Mouse (Mus musculus): ENCODE data around the gene Sec16b. TPM values are rescaled to one million over a fixed set of nuclear protein-coding genes. Genes with fewer than 3 reads are reported as not detected.
A peak's percentile ranks its signal among the peaks of the same experiment; 100 is the strongest.

Gene Sec16b
- polyA plus RNA-seq, 1 experiment from 2014 or later = 1.2 TPM

- Histone ChIP-seq H3K4me1 (replicated peaks) (peaks cover under 1% of the 10 kb centered on the region; the same call in 1 of the 2 replicates), H3K36me3 (no peaks in the 10 kb centered on the region), H3K27me3 (ENCODE audit: insufficient read depth, poor library complexity, severe bottlenecking) (no peaks in the 10 kb centered on the region), H3K27ac (no peak overlapping the region), H3K4me3 (no peak overlapping the region), H3K9me3 (no peaks in the 10 kb centered on the region)
- no peak for DNase-seq (ENCODE audit: low spot score)
- WGBS = 78% methylated on average over 4 of the region's 4 CpGs
These were observed 11.6 kb downstream of the Sec16b start for GRCm38 (mm10) chr1:157518111-157518523.

- Histone ChIP-seq H3K9me3 (no peaks in the 10 kb centered on the region), H3K36me3 (no peaks in the 10 kb centered on the region), H3K27me3 (ENCODE audit: insufficient read depth, poor library complexity, severe bottlenecking) (no peaks in the 10 kb centered on the region), H3K27ac (no peak overlapping the region), H3K4me3 (no peak overlapping the region), H3K4me1 (replicated peaks) (no peaks in the 10 kb centered on the region)
- WGBS = 87% methylated on average over 2 of the region's 2 CpGs
- DNase-seq (ENCODE audit: low spot score) = no peak
These were observed 12.9 kb downstream of the Sec16b start for GRCm38 (mm10) chr1:157519396-157519795.

GRCm38 (mm10) chr1:157522322-157522721, 15.8 kb downstream of the Sec16b start:
- H3K27ac ChIP-seq = no peak overlapping the region
- H3K4me3 ChIP-seq = no peak overlapping the region
- H3K4me1 ChIP-seq (replicated peaks) = no peaks in the 10 kb centered on the region
- 90% methylated on average over 5 of the region's 5 CpGs for WGBS
- H3K9me3 ChIP-seq = no peaks in the 10 kb centered on the region
- no peaks in the 10 kb centered on the region for H3K27me3 ChIP-seq (ENCODE audit: insufficient read depth, poor library complexity, severe bottlenecking)
- H3K36me3 ChIP-seq = no peaks in the 10 kb centered on the region
- no peak for DNase-seq (ENCODE audit: low spot score)

- H3K36me3 ChIP-seq = no peaks in the 10 kb centered on the region
- no peak overlapping the region for H3K4me3 ChIP-seq
- H3K27me3 ChIP-seq (ENCODE audit: insufficient read depth, poor library complexity, severe bottlenecking) = no peaks in the 10 kb centered on the region
- H3K9me3 ChIP-seq = no peaks in the 10 kb centered on the region
- WGBS = 89% methylated on average over 7 of the region's 7 CpGs
- H3K27ac ChIP-seq = no peak overlapping the region
- H3K4me1 ChIP-seq (replicated peaks) = no peaks in the 10 kb centered on the region
- no peak for DNase-seq (ENCODE audit: low spot score)
These were observed 18.2 kb downstream of the Sec16b start for GRCm38 (mm10) chr1:157524775-157525174.

GRCm38 (mm10) chr1:157525692-157526354, 19.3 kb downstream of the Sec16b start:
- Histone ChIP-seq H3K9me3 (no peaks in the 10 kb centered on the region), H3K4me1 (replicated peaks) (no peaks in the 10 kb centered on the region), H3K36me3 (no peaks in the 10 kb centered on the region), H3K4me3 (no peak overlapping the region), H3K27me3 (ENCODE audit: insufficient read depth, poor library complexity, severe bottlenecking) (no peaks in the 10 kb centered on the region), H3K27ac (no peak overlapping the region)
- no peak for DNase-seq (ENCODE audit: low spot score)
- 88% methylated on average over 16 of the region's 16 CpGs for WGBS

- no peak overlapping the region for H3K27ac ChIP-seq
- no peak overlapping the region for H3K4me3 ChIP-seq
- H3K4me1 ChIP-seq (replicated peaks) = no peaks in the 10 kb centered on the region
- 78% methylated on average over 5 of the region's 5 CpGs for WGBS
- H3K9me3 ChIP-seq = no peaks in the 10 kb centered on the region
- H3K27me3 ChIP-seq (ENCODE audit: insufficient read depth, poor library complexity, severe bottlenecking) = no peaks in the 10 kb centered on the region
- H3K36me3 ChIP-seq = no peaks in the 10 kb centered on the region
- DNase-seq (ENCODE audit: low spot score) = no peak
These were observed 20.1 kb downstream of the Sec16b start for GRCm38 (mm10) chr1:157526625-157527024.

GRCm38 (mm10) chr1:157532826-157533460, 26.4 kb downstream of the Sec16b start:
- Histone ChIP-seq H3K27me3 (ENCODE audit: insufficient read depth, poor library complexity, severe bottlenecking) (peaks cover 15% of the 10 kb centered on the region), H3K36me3 (no peaks in the 10 kb centered on the region), H3K9me3 (no peaks in the 10 kb centered on the region), H3K4me1 (replicated peaks) (peaks cover 7% of the 10 kb centered on the region; the same call in 1 of the 2 replicates), H3K27ac (no peak overlapping the region), H3K4me3 (no peak overlapping the region)
- DNase-seq (ENCODE audit: low spot score) = no peak
- WGBS = 62% methylated on average over 8 of the region's 8 CpGs

GRCm38 (mm10) chr1:157535571-157535970, 29.0 kb downstream of the Sec16b start:
- DNase-seq (ENCODE audit: low spot score) = no peak
- Histone ChIP-seq H3K9me3 (no peaks in the 10 kb centered on the region), H3K27ac (no peak overlapping the region), H3K4me3 (no peak overlapping the region), H3K4me1 (replicated peaks) (peaks cover 7% of the 10 kb centered on the region; the same call in 1 of the 2 replicates), H3K36me3 (no peaks in the 10 kb centered on the region), H3K27me3 (ENCODE audit: insufficient read depth, poor library complexity, severe bottlenecking) (peaks cover 15% of the 10 kb centered on the region)
- 94% methylated on average over 1 of the region's 1 CpGs for WGBS

- H3K27ac ChIP-seq = no peak overlapping the region
- no peaks in the 10 kb centered on the region for H3K36me3 ChIP-seq
- no peaks in the 10 kb centered on the region for H3K9me3 ChIP-seq
- no peak overlapping the region for H3K4me3 ChIP-seq
- 16% methylated on average over 6 of the region's 6 CpGs for WGBS
- H3K27me3 ChIP-seq (ENCODE audit: insufficient read depth, poor library complexity, severe bottlenecking) = peaks cover 15% of the 10 kb centered on the region
- H3K4me1 ChIP-seq (replicated peaks) = peaks cover 7% of the 10 kb centered on the region; the same call in 1 of the 2 replicates
- peak; percentile 60 for DNase-seq (ENCODE audit: low spot score)
These were observed 29.9 kb downstream of the Sec16b start for GRCm38 (mm10) chr1:157536471-157536870.

GRCm38 (mm10) chr1:157537636-157538035, 31.1 kb downstream of the Sec16b start:
- DNase-seq (ENCODE audit: low spot score) = no peak
- Histone ChIP-seq H3K36me3 (no peaks in the 10 kb centered on the region), H3K27ac (no peak overlapping the region), H3K4me3 (no peak overlapping the region), H3K9me3 (no peaks in the 10 kb centered on the region), H3K4me1 (replicated peaks) (peaks cover 6% of the 10 kb centered on the region; the same call in 1 of the 2 replicates), H3K27me3 (ENCODE audit: insufficient read depth, poor library complexity, severe bottlenecking) (peaks cover 15% of the 10 kb centered on the region)
- WGBS = 85% methylated on average over 5 of the region's 5 CpGs

GRCm38 (mm10) chr1:157545056-157545455, 38.5 kb downstream of the Sec16b start:
- Histone ChIP-seq H3K4me1 (replicated peaks) (no peaks in the 10 kb centered on the region), H3K9me3 (no peaks in the 10 kb centered on the region), H3K27ac (no peak overlapping the region), H3K36me3 (no peaks in the 10 kb centered on the region), H3K4me3 (no peak overlapping the region), H3K27me3 (ENCODE audit: insufficient read depth, poor library complexity, severe bottlenecking) (no peaks in the 10 kb centered on the region)
- no peak for DNase-seq (ENCODE audit: low spot score)
- WGBS = 94% methylated on average over 8 of the region's 8 CpGs

GRCm38 (mm10) chr1:157547658-157548057, 41.1 kb downstream of the Sec16b start:
- Histone ChIP-seq H3K4me3 (no peak overlapping the region), H3K36me3 (no peaks in the 10 kb centered on the region), H3K9me3 (no peaks in the 10 kb centered on the region), H3K27me3 (ENCODE audit: insufficient read depth, poor library complexity, severe bottlenecking) (no peaks in the 10 kb centered on the region), H3K4me1 (replicated peaks) (no peaks in the 10 kb centered on the region), H3K27ac (no peak overlapping the region)
- no peak for DNase-seq (ENCODE audit: low spot score)
- WGBS = 90% methylated on average over 5 of the region's 5 CpGs

- H3K27me3 ChIP-seq (ENCODE audit: insufficient read depth, poor library complexity, severe bottlenecking) = peaks cover 14% of the 10 kb centered on the region
- H3K4me3 ChIP-seq = no peak overlapping the region
- H3K4me1 ChIP-seq (replicated peaks) = peaks cover 6% of the 10 kb centered on the region
- no peak for DNase-seq (ENCODE audit: low spot score)
- no peak overlapping the region for H3K27ac ChIP-seq
- WGBS = 79% methylated on average over 3 of the region's 3 CpGs
- H3K36me3 ChIP-seq = no peaks in the 10 kb centered on the region
- no peaks in the 10 kb centered on the region for H3K9me3 ChIP-seq
These were observed 43.2 kb downstream of the Sec16b start for GRCm38 (mm10) chr1:157549721-157550120.
